Mouse (Mus musculus) testis, adult 2 months (tissue): Measurements from ENCODE around the gene Vmp1.

ENCODE experiments used
- CTCF ChIP-seq: fragments of 200-500 bp; IDR thresholded peaks from 2 replicates; pipeline ENCODE4 v1.5.1; 2012; ENCODE audit warnings: low read depth, mild to moderate bottlenecking, inconsistent platforms, low read length, moderate library complexity; ENCODE audit not compliant: control insufficient read depth, insufficient read depth, insufficient replicate concordance
- POLR2A ChIP-seq: fragments of 200-500 bp; IDR thresholded peaks from 2 replicates; pipeline ENCODE4 v1.6.1; 2012; ENCODE audit warnings: low read depth, mild to moderate bottlenecking, inconsistent platforms, low read length, moderate library complexity; ENCODE audit not compliant: control insufficient read depth

DNA sequence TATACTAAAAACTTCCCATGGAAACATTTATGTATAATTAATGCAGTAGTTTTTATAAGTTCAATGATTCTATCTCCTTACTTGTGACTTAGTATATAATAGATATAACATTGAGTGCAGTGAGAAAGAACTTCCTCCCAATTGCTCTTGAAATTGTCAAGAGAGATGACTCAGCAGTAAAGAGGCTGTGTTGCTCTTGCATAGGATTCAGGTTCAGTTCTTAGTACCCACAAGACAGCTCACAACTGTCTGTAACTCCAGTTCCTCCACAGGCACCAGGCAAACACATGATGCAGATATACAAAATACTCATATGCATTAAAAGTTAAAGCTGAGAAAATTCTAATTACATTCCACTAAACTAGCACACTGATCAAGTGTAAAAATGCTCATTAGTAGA is 25.8 kb downstream of the Vmp1 start:
- no peak for TF ChIP-seq CTCF
- TF ChIP-seq POLR2A: no peak
